Mouse (Mus musculus) spleen, postnatal 4 days (tissue): ENCODE measurements around the gene Cnot8.

Experiments
- DNase-seq, 2 experiments: peaks; one replicate each; pipeline ENCODE4 v3.0.0; 2022; ENCODE audit warnings: low spot score in 2 of 2

Gene Cnot8

GRCm38 (mm10) chr11:58103344-58103653, 654 bp upstream of the Cnot8 start:
- peak; percentile 22 to 72 for DNase-seq

GRCm38 (mm10) chr11:58104351-58104791, 418 bp downstream of the Cnot8 start:
- DNase-seq, result peak in 1 of 2 experiments; percentile 57

DNA sequence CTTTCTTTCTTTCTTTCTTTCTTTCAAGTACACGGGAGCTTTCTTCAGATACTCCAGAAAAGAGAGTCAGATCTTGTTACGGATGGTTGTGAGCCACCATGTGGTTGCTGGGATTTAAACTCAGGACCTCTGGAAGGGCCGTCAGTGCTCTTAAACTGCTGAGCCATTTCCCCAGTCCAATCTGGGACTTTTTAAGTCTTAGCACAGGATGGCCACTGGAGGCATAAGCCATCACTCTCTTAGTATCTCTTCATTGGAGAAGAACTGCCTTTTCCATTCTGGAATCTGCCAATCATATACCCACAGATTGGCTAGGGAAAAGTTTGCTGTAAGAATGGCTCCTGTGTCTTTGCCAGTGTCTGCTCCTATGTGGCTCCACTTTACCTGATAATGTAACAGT, 3.1 kb downstream of the Cnot8 start:
- DNase-seq, result no peak

GRCm38 (mm10) chr11:58107664-58108337, 3.8 kb downstream of the Cnot8 start:
- DNase-seq, result no peak

GRCm38 (mm10) chr11:58116560-58116959, 12.6 kb downstream of the Cnot8 start:
- no peak for DNase-seq

DNA sequence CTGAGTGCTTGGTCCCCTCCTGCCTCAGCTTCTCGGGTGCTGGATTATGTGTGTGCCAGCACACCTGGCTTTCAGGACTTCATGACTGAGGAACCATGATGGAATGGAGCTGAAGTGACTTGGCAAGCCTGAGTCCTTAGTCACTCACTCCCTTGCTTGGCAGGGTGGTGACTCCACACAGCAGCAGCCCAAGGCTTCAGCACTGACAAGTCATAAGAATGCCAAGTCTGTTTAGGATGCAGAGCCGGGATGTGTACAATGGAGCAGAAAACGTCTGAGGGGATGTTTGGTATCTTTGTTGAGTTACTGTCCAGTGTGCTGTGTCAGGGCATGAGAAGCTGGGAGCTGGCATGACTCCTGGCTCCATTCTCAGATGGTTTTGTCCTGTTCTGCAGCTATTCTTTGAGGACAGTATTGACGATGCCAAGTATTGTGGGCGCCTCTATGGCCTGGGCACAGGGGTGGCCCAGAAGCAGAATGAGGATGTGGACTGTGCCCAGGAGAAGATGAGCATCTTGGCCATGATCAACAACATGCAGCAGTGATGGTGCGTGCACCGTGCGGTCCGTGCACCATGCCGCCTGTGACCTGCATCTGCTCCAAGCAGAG, 13.2 kb downstream of the Cnot8 start:
- DNase-seq, result no peak

DNA sequence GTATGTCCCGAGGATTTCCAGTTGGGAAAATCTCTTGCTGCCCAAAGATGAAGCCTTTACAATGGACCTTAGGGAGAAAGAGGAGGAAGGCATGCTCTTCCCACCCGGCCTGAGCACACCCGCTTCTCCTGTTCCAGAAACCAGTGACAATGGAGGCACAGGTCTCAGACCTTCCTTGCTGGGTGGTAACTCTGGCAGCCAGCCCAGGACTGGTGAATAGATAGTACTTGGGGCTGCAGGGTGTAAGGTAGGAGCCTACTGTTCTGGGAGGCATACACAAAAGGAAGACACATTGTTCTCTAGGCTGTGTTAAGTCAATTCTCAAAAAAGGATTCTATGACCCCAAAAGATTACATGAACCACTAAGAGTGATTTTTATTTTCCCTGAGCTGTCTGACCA, 16.7 kb downstream of the Cnot8 start:
- no peak for DNase-seq

- DNase-seq, result no peak
These were observed 17.4 kb downstream of the Cnot8 start for GRCm38 (mm10) chr11:58121351-58121750.

DNA sequence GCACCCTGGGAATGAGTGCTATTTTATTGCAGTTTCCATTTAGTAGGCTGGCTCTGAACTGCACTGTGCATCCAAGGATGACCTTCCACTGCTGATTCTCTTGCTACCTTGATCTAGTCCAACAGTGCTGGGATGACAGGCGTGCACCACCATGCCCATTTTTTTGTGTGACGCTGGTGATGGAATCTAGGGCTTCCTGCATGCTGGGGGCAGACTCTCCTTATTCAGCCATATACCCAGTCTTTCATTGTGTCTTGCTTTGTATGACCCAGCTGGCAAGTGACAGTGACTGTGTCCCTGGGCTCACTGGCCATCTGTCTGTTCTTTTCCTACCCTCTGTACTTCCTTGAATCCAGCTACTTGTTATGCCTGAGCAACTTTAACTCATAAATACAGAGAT, 19.8 kb downstream of the Cnot8 start:
- no peak for DNase-seq

- DNase-seq, result no peak
These were observed 21.1 kb downstream of the Cnot8 start for GRCm38 (mm10) chr11:58125021-58125420.

DNA sequence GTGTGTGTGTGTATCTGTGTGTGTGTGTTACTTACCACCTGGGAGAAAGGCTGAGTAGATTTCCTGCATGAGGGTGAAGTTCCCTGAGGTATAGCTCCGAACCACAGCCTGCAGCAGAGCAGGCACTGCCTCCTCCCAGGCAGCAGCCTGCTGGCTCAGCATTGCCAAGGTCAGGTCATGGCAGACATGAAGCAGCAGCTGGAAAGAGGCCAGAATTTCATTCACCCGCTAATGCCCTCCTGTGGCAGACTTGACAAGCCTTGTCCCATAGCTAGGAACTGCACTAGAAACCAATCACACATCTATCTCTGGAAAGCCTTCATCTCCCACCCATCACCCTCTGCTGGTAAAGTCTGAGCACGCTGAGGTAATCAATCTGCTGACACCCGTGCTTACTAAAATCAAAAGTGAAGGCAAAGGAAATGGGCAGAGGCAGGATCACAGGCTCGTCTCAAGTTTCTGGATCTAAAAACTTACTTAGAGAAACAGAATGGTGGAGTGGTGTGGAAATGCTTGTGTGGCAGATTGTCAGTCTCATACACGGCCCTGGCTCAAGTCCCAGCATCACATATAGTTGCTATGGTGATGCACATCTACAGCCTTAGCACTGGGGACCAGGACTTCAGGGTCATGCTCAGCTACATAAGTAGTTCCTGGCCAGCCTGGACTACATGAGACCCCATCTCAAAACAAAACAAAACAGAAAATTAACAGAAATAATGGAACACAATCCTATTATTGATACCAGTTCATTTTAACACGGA, 22.6 kb downstream of the Cnot8 start:
- DNase-seq, result peak in 1 of 2 experiments; percentile 37

GRCm38 (mm10) chr11:58127544-58127943, 23.6 kb downstream of the Cnot8 start:
- DNase-seq, result no peak

DNA sequence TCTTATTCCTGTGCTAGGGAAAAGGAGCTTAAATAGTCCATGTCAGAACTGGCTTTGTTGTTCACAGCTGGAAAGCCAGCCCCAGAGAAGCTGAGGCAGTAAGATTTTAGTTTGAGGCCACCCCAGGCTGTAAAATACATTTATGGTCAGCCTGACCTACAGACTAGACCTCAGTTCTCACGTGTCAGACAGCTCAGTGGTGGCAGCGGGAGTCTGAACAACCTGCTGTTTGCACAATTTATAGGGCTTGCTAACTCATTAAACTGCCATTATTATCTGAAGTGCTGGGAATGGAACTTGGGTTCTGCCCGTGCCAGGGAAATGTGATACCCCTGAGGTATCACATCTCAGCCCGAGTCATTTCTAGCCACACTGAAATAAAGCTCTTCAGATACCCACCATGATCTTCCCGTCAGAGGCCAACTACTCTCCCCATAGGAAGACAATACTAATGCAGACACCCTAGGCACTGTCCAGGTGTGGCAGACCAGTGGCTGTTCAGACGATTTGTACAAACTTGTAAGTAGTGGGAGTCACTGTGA, 25.4 kb downstream of the Cnot8 start:
- DNase-seq, result no peak

DNA sequence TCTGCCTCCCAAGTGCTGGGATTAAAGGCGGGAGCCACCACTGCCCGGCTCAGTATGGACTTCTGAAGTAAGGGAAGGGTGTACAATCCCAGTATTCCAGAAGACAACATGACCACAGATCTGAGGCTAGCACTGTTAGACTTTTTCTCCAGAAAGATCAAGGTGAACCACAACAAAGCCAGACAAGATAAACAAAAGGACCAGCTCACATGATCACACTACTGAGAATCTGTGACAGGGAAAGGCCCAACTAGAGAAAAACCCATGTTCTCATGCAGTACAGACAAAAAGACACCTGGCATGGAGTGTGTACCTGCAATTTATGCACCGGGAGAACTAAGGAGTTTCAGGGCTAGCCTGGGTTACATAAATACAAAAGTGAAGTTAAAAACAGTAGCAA, 28.1 kb downstream of the Cnot8 start:
- DNase-seq, result no peak

GRCm38 (mm10) chr11:58134869-58135268, 30.9 kb downstream of the Cnot8 start:
- DNase-seq, result no peak

GRCm38 (mm10) chr11:58135296-58135695, 31.3 kb downstream of the Cnot8 start:
- DNase-seq, result no peak

DNA sequence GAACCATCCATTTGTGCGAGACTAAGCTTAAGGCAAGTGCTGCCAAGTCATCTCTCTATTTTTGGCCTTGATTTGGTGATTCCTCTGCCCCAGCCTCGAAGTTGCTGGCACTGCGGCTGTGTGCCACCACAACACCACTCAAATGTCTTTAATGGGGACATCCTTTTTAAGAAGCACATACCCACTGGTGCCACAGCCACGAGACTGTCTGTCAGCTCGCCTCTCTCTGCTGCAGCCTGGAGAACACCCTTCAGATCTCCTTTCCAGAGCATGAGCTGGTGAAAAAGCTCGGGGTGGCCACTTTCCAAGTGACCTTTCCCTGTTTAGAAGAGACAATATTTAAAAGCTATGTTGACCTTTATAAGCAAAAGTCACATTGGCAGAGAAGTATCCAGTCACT, 32.7 kb downstream of the Cnot8 start:
- no peak for DNase-seq

DNA sequence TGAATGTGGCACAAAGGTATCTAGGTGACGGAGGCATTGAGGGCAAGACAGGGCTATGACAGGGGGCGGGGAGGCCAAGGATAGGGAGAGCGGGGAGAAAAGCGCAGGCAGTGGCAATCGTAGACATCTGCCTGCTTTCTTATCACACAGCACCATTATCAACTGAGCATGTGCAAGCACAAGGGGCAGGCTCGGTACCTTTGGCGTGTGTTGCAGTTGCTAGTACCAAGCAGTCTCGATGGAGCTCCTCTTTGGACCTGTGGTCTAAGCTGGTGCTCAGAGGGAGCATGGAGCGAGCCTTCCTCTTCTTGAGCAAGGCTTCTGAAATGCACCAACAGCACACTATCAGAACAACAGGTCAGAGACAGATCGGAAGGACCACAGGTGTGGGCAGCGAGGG, 34.9 kb downstream of the Cnot8 start:
- no peak for DNase-seq

- DNase-seq, result no peak
These were observed 35.5 kb downstream of the Cnot8 start for GRCm38 (mm10) chr11:58139466-58139865.

- DNase-seq, result no peak
These were observed 39.9 kb downstream of the Cnot8 start for GRCm38 (mm10) chr11:58143704-58144426.

DNA sequence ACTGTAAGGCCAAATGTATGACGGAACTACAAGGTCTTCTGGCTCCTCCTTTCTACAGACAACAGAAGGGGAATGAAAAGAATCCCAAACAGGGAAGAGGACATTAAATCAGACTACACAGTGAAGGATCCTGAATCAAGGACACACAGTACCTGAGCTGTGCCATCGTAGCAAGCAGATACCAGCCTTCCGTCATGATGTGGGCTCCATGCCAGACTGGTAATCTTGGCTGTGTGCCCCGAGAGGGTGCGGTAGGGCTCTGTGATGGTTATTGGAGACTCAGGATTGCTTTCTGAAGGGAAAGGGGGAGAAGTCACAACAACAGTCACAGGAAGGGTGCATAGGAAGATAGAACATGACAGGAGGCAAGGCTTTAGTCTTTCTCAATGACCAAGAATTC, 42.3 kb downstream of the Cnot8 start:
- peak; percentile 60 to 66 for DNase-seq

DNA sequence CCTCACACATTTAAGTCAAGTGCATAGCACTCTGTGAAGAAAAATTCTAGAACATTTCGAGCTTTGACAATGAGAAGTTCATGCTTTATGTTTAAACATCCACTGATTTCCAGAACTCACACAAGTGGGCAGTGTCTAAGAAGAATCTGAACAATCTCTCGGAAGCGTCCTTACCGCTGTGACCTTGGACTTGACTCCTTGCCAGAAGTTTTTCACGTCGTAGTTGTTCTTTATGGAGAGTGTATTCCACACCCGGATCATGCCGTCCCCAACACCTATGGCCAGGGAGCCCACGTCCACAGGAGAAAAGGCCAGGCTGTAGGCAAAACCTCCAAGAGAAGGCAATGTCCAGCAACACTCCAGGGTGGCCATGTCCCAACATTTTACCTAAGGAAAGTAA, 51.5 kb downstream of the Cnot8 start:
- DNase-seq, result no peak
